Mouse (Mus musculus): ENCODE results near the gene Ppp1r9b. TPM values are rescaled to one million over a fixed set of nuclear protein-coding genes. Genes with fewer than 3 reads are reported as not detected.
A peak's percentile ranks its signal among the peaks of the same experiment; 100 is the strongest.

Ppp1r9b gene
- polyA plus RNA-seq, 1 experiment, result 112 TPM

DNA sequence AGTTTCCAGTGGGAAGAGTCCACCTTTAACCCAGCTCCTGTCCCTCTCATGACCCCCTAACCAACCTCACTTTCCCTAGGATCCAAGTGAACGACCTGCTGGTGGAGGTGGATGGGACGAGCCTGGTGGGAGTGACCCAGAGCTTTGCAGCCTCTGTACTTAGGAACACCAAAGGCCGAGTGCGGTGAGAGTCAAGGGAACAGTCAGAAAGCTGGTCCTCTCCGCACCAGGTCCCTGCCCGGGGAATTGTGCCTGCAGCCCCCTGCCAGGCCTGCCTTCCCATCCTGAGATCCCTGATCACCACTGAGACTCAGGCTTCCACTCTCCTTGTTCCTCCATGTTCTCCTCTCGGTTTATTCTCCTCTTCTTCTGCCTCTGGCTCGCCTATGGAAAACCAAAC is 9.3 kb downstream of the Ppp1r9b start:
- 57% methylated on average over 8 of the region's 8 CpGs for WGBS
- no peak overlapping the region for H3K4me3 ChIP-seq (ENCODE audit: control insufficient read depth, insufficient read depth, low read length)
- no peak for DNase-seq
- peaks cover 59% of the 10 kb centered on the region for H3K4me1 ChIP-seq (replicated peaks; ENCODE audit: control insufficient read depth, insufficient read depth, low read length)
- no peaks in the 10 kb centered on the region for H3K27me3 ChIP-seq (ENCODE audit: control insufficient read depth, insufficient read depth, low read length)
- TF ChIP-seq POLR2A (IDR thresholded peaks at IDR 0.05; ENCODE audit: control insufficient read depth, extremely low read depth, insufficient read depth, low read length, poor library complexity) (no peak), CTCF (IDR thresholded peaks at IDR 0.05; ENCODE audit: borderline replicate concordance, control insufficient read depth, extremely low read depth, insufficient read depth, low read length, poor library complexity) (no peak)
- peak overlapping the region; percentile 95 for H3K27ac ChIP-seq (ENCODE audit: control insufficient read depth, insufficient read depth, low read length)
- H3K36me3 ChIP-seq (ENCODE audit: control insufficient read depth, insufficient read depth, low read length), result peaks cover 43% of the 10 kb centered on the region

DNA sequence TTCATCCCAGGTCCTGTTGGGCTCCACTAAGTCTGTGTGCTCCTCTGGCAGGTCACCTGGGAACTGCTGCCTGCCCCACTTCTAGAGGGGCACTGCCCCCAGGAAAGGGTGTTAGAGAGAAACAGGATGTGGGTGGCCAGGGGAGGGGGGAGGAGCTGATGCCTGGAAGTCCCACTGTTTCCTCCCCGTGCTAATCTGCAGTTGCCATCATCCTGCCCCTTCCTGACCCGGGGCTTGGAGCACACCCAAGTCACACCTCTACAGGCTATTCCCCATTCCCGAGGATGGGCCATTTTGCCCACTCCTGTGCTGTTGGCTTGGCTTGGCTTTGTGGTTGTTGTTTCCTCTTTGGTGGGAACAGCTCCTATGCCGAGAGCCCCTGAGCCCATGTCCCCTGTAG is 9.7 kb downstream of the Ppp1r9b start:
- H3K4me3 ChIP-seq (ENCODE audit: control insufficient read depth, insufficient read depth, low read length), result peak overlapping the region; percentile 4; the same call in 1 of the 2 replicates
- H3K4me1 ChIP-seq (replicated peaks; ENCODE audit: control insufficient read depth, insufficient read depth, low read length), result peaks cover 56% of the 10 kb centered on the region
- TF ChIP-seq CTCF (IDR thresholded peaks at IDR 0.05; ENCODE audit: borderline replicate concordance, control insufficient read depth, extremely low read depth, insufficient read depth, low read length, poor library complexity), result no peak
- no peak; the same call in 1 of the 2 replicates for TF ChIP-seq POLR2A (IDR thresholded peaks at IDR 0.05; ENCODE audit: control insufficient read depth, extremely low read depth, insufficient read depth, low read length, poor library complexity)
- 3% methylated on average over 4 of the region's 4 CpGs for WGBS
- DNase-seq, result peak; percentile 77
- no peaks in the 10 kb centered on the region for H3K27me3 ChIP-seq (ENCODE audit: control insufficient read depth, insufficient read depth, low read length)
- peaks cover 47% of the 10 kb centered on the region for H3K36me3 ChIP-seq (ENCODE audit: control insufficient read depth, insufficient read depth, low read length)
- peak overlapping the region; percentile 95 for H3K27ac ChIP-seq (ENCODE audit: control insufficient read depth, insufficient read depth, low read length)

DNA sequence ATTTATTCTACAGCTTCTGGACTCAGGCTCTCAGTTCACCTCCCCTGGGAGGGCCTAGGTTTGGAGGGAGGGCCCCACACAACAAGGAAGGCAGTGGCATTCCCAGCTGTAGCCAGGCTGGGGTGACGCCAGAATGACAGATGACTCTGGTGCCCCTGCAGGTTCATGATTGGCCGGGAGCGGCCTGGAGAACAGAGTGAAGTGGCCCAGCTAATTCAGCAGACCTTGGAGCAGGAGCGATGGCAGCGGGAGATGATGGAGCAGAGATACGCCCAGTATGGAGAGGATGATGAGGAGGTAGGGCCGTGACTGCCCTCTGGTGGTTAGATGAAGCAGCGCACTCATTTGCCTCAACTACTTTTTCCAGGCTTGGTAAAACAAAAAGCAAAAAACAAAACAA is 10.2 kb downstream of the Ppp1r9b start:
- H3K27ac ChIP-seq (ENCODE audit: control insufficient read depth, insufficient read depth, low read length), result peak overlapping the region; percentile 30
- DNase-seq, result peak; percentile 70
- H3K27me3 ChIP-seq (ENCODE audit: control insufficient read depth, insufficient read depth, low read length), result no peaks in the 10 kb centered on the region
- TF ChIP-seq CTCF (IDR thresholded peaks at IDR 0.05; ENCODE audit: borderline replicate concordance, control insufficient read depth, extremely low read depth, insufficient read depth, low read length, poor library complexity), result peak; percentile 80; the same call in 1 of the 2 replicates
- TF ChIP-seq POLR2A (IDR thresholded peaks at IDR 0.05; ENCODE audit: control insufficient read depth, extremely low read depth, insufficient read depth, low read length, poor library complexity), result 0 out of 2 replicates have a peak, but pooled peaks have one; percentile 23
- WGBS, result 5% methylated on average over 8 of the region's 8 CpGs
- peaks cover 47% of the 10 kb centered on the region for H3K36me3 ChIP-seq (ENCODE audit: control insufficient read depth, insufficient read depth, low read length)
- H3K4me1 ChIP-seq (replicated peaks; ENCODE audit: control insufficient read depth, insufficient read depth, low read length), result peaks cover 56% of the 10 kb centered on the region
- H3K4me3 ChIP-seq (ENCODE audit: control insufficient read depth, insufficient read depth, low read length), result peak overlapping the region; percentile 4; the same call in 1 of the 2 replicates

DNA sequence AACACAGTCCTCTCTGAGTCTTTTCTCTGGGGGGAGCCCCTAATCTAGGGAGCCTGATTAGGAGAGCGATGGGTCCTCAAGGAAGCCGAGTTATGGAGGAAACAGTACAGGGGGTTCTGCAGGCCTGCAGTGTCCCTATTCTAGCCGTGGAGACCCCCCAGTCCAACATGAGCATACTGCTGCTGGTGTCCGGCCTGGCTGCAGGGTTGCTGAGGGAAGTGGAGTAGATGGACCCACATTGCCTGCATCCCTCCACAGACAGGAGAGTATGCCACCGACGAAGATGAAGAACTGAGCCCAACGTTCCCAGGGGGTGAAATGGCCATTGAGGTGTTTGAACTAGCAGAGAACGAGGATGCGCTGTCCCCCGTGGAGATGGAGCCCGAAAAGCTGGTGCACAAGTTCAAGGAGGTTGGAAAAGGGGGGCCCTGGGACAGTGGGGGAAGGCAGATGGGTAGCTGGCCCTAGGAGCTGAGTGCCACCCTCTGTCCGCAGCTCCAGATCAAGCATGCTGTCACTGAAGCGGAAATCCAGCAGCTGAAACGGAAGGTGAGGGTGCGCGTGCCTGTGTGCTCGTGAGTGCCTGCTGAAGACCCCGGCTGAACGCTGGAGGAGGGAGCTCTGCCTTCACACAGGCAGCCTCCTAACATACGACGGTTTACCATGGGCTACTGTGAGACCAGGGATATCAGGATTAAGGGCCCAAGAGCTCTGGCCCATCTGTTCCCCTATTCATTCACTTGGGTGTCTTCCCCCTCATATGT is 10.9 kb downstream of the Ppp1r9b start:
- TF ChIP-seq POLR2A (IDR thresholded peaks at IDR 0.05; ENCODE audit: control insufficient read depth, extremely low read depth, insufficient read depth, low read length, poor library complexity), result no peak
- no peak for TF ChIP-seq CTCF (IDR thresholded peaks at IDR 0.05; ENCODE audit: borderline replicate concordance, control insufficient read depth, extremely low read depth, insufficient read depth, low read length, poor library complexity)
- peaks cover 52% of the 10 kb centered on the region for H3K4me1 ChIP-seq (replicated peaks; ENCODE audit: control insufficient read depth, insufficient read depth, low read length)
- H3K27ac ChIP-seq (ENCODE audit: control insufficient read depth, insufficient read depth, low read length), result no peak overlapping the region
- H3K27me3 ChIP-seq (ENCODE audit: control insufficient read depth, insufficient read depth, low read length), result no peaks in the 10 kb centered on the region
- no peak for DNase-seq
- no peak overlapping the region for H3K4me3 ChIP-seq (ENCODE audit: control insufficient read depth, insufficient read depth, low read length)
- H3K36me3 ChIP-seq (ENCODE audit: control insufficient read depth, insufficient read depth, low read length), result peaks cover 41% of the 10 kb centered on the region
- WGBS, result 94% methylated on average over 21 of the region's 21 CpGs

DNA sequence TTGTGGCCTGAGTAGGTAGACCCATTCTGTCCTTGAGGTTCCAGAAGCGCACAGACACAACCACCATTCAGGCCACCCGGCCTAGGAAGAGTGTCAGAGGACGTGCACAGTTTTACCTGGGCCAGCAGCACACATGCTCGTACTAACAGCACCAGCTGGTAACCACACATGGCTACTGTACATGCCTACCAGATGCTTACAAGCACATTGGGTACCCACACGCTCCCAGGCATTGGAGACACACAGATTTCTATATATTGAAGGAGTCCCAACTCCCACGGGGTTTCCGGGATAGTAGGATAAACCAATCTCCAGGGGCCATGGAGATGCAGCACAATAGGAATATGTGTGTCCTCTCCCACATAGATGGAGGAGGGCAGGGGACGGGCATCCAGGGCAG is 11.9 kb downstream of the Ppp1r9b start:
- TF ChIP-seq CTCF (IDR thresholded peaks at IDR 0.05; ENCODE audit: borderline replicate concordance, control insufficient read depth, extremely low read depth, insufficient read depth, low read length, poor library complexity) (no peak), POLR2A (IDR thresholded peaks at IDR 0.05; ENCODE audit: control insufficient read depth, extremely low read depth, insufficient read depth, low read length, poor library complexity) (no peak)

GRCm38 (mm10) chr11:95004136-95004936 is 13.5 kb downstream of the Ppp1r9b start:
- Histone ChIP-seq H3K27me3 (ENCODE audit: control insufficient read depth, insufficient read depth, low read length) (peaks cover 6% of the 10 kb centered on the region), H3K4me3 (ENCODE audit: control insufficient read depth, insufficient read depth, low read length) (no peak overlapping the region), H3K36me3 (ENCODE audit: control insufficient read depth, insufficient read depth, low read length) (peaks cover 40% of the 10 kb centered on the region), H3K4me1 (replicated peaks; ENCODE audit: control insufficient read depth, insufficient read depth, low read length) (peaks cover 32% of the 10 kb centered on the region), H3K27ac (ENCODE audit: control insufficient read depth, insufficient read depth, low read length) (no peak overlapping the region)
- TF ChIP-seq CTCF (IDR thresholded peaks at IDR 0.05; ENCODE audit: borderline replicate concordance, control insufficient read depth, extremely low read depth, insufficient read depth, low read length, poor library complexity), result no peak
- TF ChIP-seq POLR2A (IDR thresholded peaks at IDR 0.05; ENCODE audit: control insufficient read depth, extremely low read depth, insufficient read depth, low read length, poor library complexity), result no peak
- no peak for DNase-seq
- WGBS, result 96% methylated on average over 12 of the region's 12 CpGs

More for the DNA sequence above, 11.9 kb downstream of the Ppp1r9b start:
- Histone ChIP-seq H3K4me3 (ENCODE audit: control insufficient read depth, insufficient read depth, low read length) (no peak overlapping the region), H3K27ac (ENCODE audit: control insufficient read depth, insufficient read depth, low read length) (no peak overlapping the region), H3K36me3 (ENCODE audit: control insufficient read depth, insufficient read depth, low read length) (peaks cover 40% of the 10 kb centered on the region), H3K27me3 (ENCODE audit: control insufficient read depth, insufficient read depth, low read length) (no peaks in the 10 kb centered on the region), H3K4me1 (replicated peaks; ENCODE audit: control insufficient read depth, insufficient read depth, low read length) (peaks cover 43% of the 10 kb centered on the region)
- no peak for DNase-seq
- 98% methylated on average over 8 of the region's 8 CpGs for WGBS
